Mouse (Mus musculus): ENCODE data around the gene Vps9d1. TPM values are rescaled to one million over a fixed set of nuclear protein-coding genes. Genes with fewer than 3 reads are reported as not detected.

Vps9d1 gene
- polyA plus RNA-seq, 1 experiment from 2014 or later, result 19.5 TPM

Other genes with a start within 250 kb of the Vps9d1 start
- gene Ankrd11, start 212.1 kb downstream of the Vps9d1 start, polyA plus RNA-seq (2016; fragmentation: Nextera tagmentation; extraction: Ambion mirVana), result 62.4 and 64.8 TPM in 2 replicates
- 77.3 and 79.9 TPM in 2 replicates for gene Spg7, start 191.4 kb downstream of the Vps9d1 start, polyA plus RNA-seq (2016; fragmentation: Nextera tagmentation; extraction: Ambion mirVana)
- gene Rpl13, start 152.0 kb downstream of the Vps9d1 start, polyA plus RNA-seq (2016; fragmentation: Nextera tagmentation; extraction: Ambion mirVana), result 1,041 and 1,045 TPM in 2 replicates
- gene Cpne7, start 137.0 kb downstream of the Vps9d1 start, polyA plus RNA-seq (2016; fragmentation: Nextera tagmentation; extraction: Ambion mirVana), result 0.18 and 0.24 TPM in 2 replicates
- gene Sult5a1, start 96.0 kb downstream of the Vps9d1 start, polyA plus RNA-seq (2016; fragmentation: Nextera tagmentation; extraction: Ambion mirVana), result 5.4 and 5.8 TPM in 2 replicates
- gene Dpep1, start 68.1 kb downstream of the Vps9d1 start, polyA plus RNA-seq (2016; fragmentation: Nextera tagmentation; extraction: Ambion mirVana), result 2.5 and 2.8 TPM in 2 replicates
- 97.9 and 102 TPM in 2 replicates for gene Chmp1a, start 41.6 kb downstream of the Vps9d1 start, polyA plus RNA-seq (2016; fragmentation: Nextera tagmentation; extraction: Ambion mirVana)
- 3.4 and 4.2 TPM in 2 replicates for gene Spata33, start 41.5 kb downstream of the Vps9d1 start, polyA plus RNA-seq (2016; fragmentation: Nextera tagmentation; extraction: Ambion mirVana)
- gene Cdk10, start 29.5 kb downstream of the Vps9d1 start, polyA plus RNA-seq (2016; fragmentation: Nextera tagmentation; extraction: Ambion mirVana), result 20.3 and 23.6 TPM in 2 replicates
- 2.3 and 2.5 TPM in 2 replicates for gene Spata2l, start 18.1 kb downstream of the Vps9d1 start, polyA plus RNA-seq (2016; fragmentation: Nextera tagmentation; extraction: Ambion mirVana)
- gene Zfp276, start 153 bp downstream of the Vps9d1 start, polyA plus RNA-seq (2016; fragmentation: Nextera tagmentation; extraction: Ambion mirVana), result 16.0 and 18.2 TPM in 2 replicates
- 23.0 and 23.6 TPM in 2 replicates for gene Fanca, start 64.2 kb upstream of the Vps9d1 start, polyA plus RNA-seq (2016; fragmentation: Nextera tagmentation; extraction: Ambion mirVana)
- gene Spire2, start 78.4 kb upstream of the Vps9d1 start, polyA plus RNA-seq (2016; fragmentation: Nextera tagmentation; extraction: Ambion mirVana), result 2.8 and 3.4 TPM in 2 replicates
- 172 TPM in 2 replicates for gene Tcf25, start 119.4 kb upstream of the Vps9d1 start, polyA plus RNA-seq (2016; fragmentation: Nextera tagmentation; extraction: Ambion mirVana)
- gene Mc1r, start 152.8 kb upstream of the Vps9d1 start, polyA plus RNA-seq (2016; fragmentation: Nextera tagmentation; extraction: Ambion mirVana), result not detected in 2 replicates
- gene Tubb3, start 157.1 kb upstream of the Vps9d1 start, polyA plus RNA-seq (2016; fragmentation: Nextera tagmentation; extraction: Ambion mirVana), result 7.6 and 9.1 TPM in 2 replicates
- gene Def8, start 169.2 kb upstream of the Vps9d1 start, polyA plus RNA-seq (2016; fragmentation: Nextera tagmentation; extraction: Ambion mirVana), result 34.7 and 36.0 TPM in 2 replicates
- 56.4 and 61.8 TPM in 2 replicates for gene Afg3l1, start 223.6 kb upstream of the Vps9d1 start, polyA plus RNA-seq (2016; fragmentation: Nextera tagmentation; extraction: Ambion mirVana)

Measured in heart, embryonic 12.5 days (tissue).